Mouse (Mus musculus): ENCODE measurements around the gene Hspa1b.
"Not testable (repeated sequence)": the region's sequence is repeated elsewhere in the genome, so short reads cannot be mapped to it uniquely, and the experiment has no call there.

Hspa1b gene

GRCm38 (mm10) chr17:34959130-34959778 is at the start of gene Hspa1b:
Gene Hspa1b (minus strand): TSS chr17:34959238.
- peak; percentile 63 to 76 for DNase-seq

- DNase-seq: no peak
These were observed 48.5 kb upstream of the Hspa1b start for GRCm38 (mm10) chr17:35007387-35007991.

GRCm38 (mm10) chr17:35005902-35006301 is 46.9 kb upstream of the Hspa1b start:
- DNase-seq: not testable (repeated sequence)

GRCm38 (mm10) chr17:35005158-35005557 is 46.1 kb upstream of the Hspa1b start:
- no peak for DNase-seq

GRCm38 (mm10) chr17:35004075-35004717 is 45.2 kb upstream of the Hspa1b start:
- no peak for DNase-seq

GRCm38 (mm10) chr17:35003022-35003838 is 44.2 kb upstream of the Hspa1b start:
- DNase-seq: no peak

GRCm38 (mm10) chr17:35002153-35002865 is 43.3 kb upstream of the Hspa1b start:
- DNase-seq: no peak

- no peak for DNase-seq
These were observed 42.6 kb upstream of the Hspa1b start for GRCm38 (mm10) chr17:35001452-35002152.

- DNase-seq: peak; percentile 66 to 72
These were observed 41.8 kb upstream of the Hspa1b start, which contains the start of gene Vars for GRCm38 (mm10) chr17:35000717-35001451. Gene Vars (plus strand): TSS chr17:35000987.

- DNase-seq: not testable (repeated sequence)
These were observed 41.1 kb upstream of the Hspa1b start for GRCm38 (mm10) chr17:34999871-35000716.

- DNase-seq: no peak
These were observed 39.7 kb upstream of the Hspa1b start for GRCm38 (mm10) chr17:34998526-34999430.

GRCm38 (mm10) chr17:34997142-34997483 is 38.1 kb upstream of the Hspa1b start:
- no peak for DNase-seq

GRCm38 (mm10) chr17:34996411-34997141 is 37.5 kb upstream of the Hspa1b start:
- DNase-seq: no peak

GRCm38 (mm10) chr17:34995927-34996326 is 36.9 kb upstream of the Hspa1b start:
- not testable (repeated sequence) for DNase-seq

GRCm38 (mm10) chr17:34995192-34995591 is 36.2 kb upstream of the Hspa1b start:
- DNase-seq: not testable (repeated sequence)

GRCm38 (mm10) chr17:34994751-34995150 is 35.7 kb upstream of the Hspa1b start:
- no peak for DNase-seq

- DNase-seq: no peak
These were observed 25.2 kb upstream of the Hspa1b start for GRCm38 (mm10) chr17:34984218-34984617.

GRCm38 (mm10) chr17:34982328-34982727 is 23.3 kb upstream of the Hspa1b start:
- DNase-seq: no peak

Measured in thymus, adult 18-20 months (tissue).